Mouse (Mus musculus): Measurements from ENCODE around the gene Nacc1. TPM values are rescaled to one million over a fixed set of nuclear protein-coding genes. Genes with fewer than 3 reads are reported as not detected.
"Not testable (repeated sequence)": the region's sequence is repeated elsewhere in the genome, so short reads cannot be mapped to it uniquely, and the experiment has no call there.

Gene Nacc1
- polyA plus RNA-seq, 1 experiment from 2014 or later: 15.3 TPM

DNA sequence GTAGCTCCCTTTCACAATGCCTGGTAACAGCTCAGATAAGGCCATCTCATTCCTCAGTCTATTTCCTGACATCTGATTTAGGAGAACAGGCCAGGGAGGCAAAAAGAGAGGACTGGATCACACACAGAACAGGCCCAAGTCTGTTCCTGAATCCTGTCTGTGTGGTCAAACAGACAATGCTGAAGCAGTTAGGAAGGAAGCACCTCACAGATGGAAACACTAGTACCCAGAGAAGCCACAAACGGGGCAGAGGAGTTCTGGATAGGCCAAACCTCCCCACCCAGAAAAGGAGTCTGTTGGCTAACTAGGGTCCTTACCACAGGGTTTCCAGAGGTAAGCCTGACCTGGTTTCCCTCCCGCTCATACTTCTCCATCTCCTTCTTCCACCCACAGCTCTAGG, 5.4 kb downstream of the Nacc1 start:
- Histone ChIP-seq H3K4me2 (ENCODE audit: low read depth, low read length) (no peak overlapping the region), H3K36me3 (ENCODE audit: control insufficient read depth, insufficient read depth, low read length) (no peaks in the 10 kb centered on the region), H3K27ac (ENCODE audit: low read depth, low read length) (no peak overlapping the region), H3K27me3 (ENCODE audit: control insufficient read depth, insufficient read depth, low read length) (no peaks in the 10 kb centered on the region; the same call in 1 of the 2 replicates), H3K4me3 (ENCODE audit: low read depth, low read length) (no peak overlapping the region), H3K4me1 (ENCODE audit: control insufficient read depth, insufficient read depth, low read length) (peaks cover 22% of the 10 kb centered on the region), H3K9me3 (ENCODE audit: control insufficient read depth, low read length) (no peaks in the 10 kb centered on the region), H3K9ac (replicated peaks; ENCODE audit: low read depth, low read length) (no peak overlapping the region)
- ATAC-seq (ENCODE audit: low read depth): no peak
- WGBS: 87% methylated on average over 2 of the region's 2 CpGs

DNA sequence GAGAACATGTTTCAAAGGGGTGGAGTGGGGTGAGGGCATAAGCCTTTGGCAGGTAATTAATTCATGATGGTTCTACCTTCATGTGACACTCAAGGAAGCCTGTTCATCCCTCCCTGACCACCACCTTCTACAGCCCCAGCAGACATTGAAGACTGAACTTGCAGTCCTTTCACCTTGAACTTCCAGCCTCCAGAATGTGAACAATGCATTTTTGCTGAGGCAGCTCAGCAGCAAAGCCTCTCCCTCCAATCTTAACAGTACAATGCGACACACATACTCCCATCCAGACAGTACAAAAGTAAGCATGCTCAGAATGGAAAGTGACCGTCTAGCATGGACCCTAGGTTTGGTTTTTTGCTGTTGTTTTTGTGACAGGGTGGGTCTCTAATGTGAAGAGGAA, 6.2 kb downstream of the Nacc1 start:
- H3K36me3 ChIP-seq (ENCODE audit: control insufficient read depth, insufficient read depth, low read length): no peaks in the 10 kb centered on the region; the same call in 1 of the 2 replicates
- peaks cover 18% of the 10 kb centered on the region for H3K4me1 ChIP-seq (ENCODE audit: control insufficient read depth, insufficient read depth, low read length)
- no peaks in the 10 kb centered on the region for H3K9me3 ChIP-seq (ENCODE audit: control insufficient read depth, low read length)
- no peak for ATAC-seq (ENCODE audit: low read depth)
- no peak overlapping the region for H3K4me3 ChIP-seq (ENCODE audit: low read depth, low read length)
- no peak overlapping the region for H3K4me2 ChIP-seq (ENCODE audit: low read depth, low read length)
- H3K9ac ChIP-seq (replicated peaks; ENCODE audit: low read depth, low read length): no peak overlapping the region
- H3K27ac ChIP-seq (ENCODE audit: low read depth, low read length): no peak overlapping the region
- no peaks in the 10 kb centered on the region for H3K27me3 ChIP-seq (ENCODE audit: control insufficient read depth, insufficient read depth, low read length)
- WGBS: 84% methylated on average over 2 of the region's 2 CpGs

DNA sequence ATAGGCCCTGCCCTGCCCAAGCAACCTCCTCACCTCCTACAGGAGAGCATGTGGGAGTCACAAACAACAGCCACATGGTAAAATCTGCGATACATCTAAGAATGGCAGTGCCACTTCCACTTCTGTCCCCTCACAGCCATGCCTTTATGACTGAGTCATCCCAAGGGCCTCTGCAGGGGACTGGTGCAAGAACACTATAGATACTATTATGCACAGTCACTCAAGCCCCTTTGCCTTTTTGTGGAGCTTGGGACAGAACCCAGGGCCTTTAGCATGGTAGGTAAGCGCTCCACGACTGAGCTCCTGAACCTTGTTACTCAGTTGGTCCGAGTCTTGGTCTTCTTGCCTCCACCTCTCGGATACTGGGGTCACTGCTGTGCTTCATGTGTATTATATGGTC, 10.4 kb downstream of the Nacc1 start:
- no peaks in the 10 kb centered on the region for H3K27me3 ChIP-seq (ENCODE audit: control insufficient read depth, insufficient read depth, low read length)
- H3K36me3 ChIP-seq (ENCODE audit: control insufficient read depth, insufficient read depth, low read length): peaks cover 25% of the 10 kb centered on the region
- 99% methylated on average over 5 of the region's 5 CpGs for WGBS
- no peak overlapping the region for H3K4me3 ChIP-seq (ENCODE audit: low read depth, low read length)
- no peak overlapping the region for H3K4me2 ChIP-seq (ENCODE audit: low read depth, low read length)
- H3K9ac ChIP-seq (replicated peaks; ENCODE audit: low read depth, low read length): no peak overlapping the region
- H3K9me3 ChIP-seq (ENCODE audit: control insufficient read depth, low read length): no peaks in the 10 kb centered on the region
- no peak for ATAC-seq (ENCODE audit: low read depth)
- no peaks in the 10 kb centered on the region for H3K4me1 ChIP-seq (ENCODE audit: control insufficient read depth, insufficient read depth, low read length)
- no peak overlapping the region for H3K27ac ChIP-seq (ENCODE audit: low read depth, low read length)

DNA sequence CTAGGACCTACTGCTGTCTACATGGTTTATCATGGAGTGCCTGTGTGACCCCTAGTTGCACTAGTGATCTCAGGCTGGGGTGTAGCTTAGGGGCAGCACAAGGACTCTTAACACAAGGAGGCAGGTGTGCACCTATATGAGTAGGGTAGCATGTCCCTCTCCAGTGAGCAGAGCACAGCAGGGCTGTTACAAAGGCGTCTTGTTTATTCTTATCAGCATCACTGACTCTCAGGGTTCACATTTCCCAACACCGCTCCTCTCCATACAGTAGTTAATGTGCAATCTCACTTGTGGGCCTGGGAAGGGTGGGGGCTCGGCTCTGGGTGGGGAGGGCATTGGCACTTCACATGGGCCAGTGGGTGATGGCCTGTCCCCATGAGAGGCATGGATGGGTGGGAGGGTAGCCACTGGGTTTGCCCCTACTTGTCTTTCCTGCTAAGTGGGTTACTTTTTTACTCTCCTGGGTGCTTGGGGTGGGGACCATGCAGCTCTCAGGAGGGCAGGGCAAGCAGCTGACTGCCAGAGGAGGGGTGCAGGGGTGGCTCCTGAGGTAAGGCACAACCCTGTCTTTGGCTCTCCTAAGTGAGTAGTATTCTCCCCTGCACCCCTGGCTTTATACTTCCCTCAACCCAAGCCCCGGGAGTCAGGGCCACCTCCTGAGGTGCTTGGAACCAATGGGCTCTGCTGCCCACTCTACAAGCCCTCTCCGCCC, 17.2 kb downstream of the Nacc1 start:
- peaks cover 16% of the 10 kb centered on the region for H3K36me3 ChIP-seq (ENCODE audit: control insufficient read depth, insufficient read depth, low read length)
- not testable (repeated sequence) for H3K9me3 ChIP-seq (ENCODE audit: control insufficient read depth, low read length); H3K27me3 ChIP-seq (ENCODE audit: control insufficient read depth, insufficient read depth, low read length); H3K27ac ChIP-seq (ENCODE audit: low read depth, low read length); ATAC-seq (ENCODE audit: low read depth); H3K4me3 ChIP-seq (ENCODE audit: low read depth, low read length); H3K9ac ChIP-seq (replicated peaks; ENCODE audit: low read depth, low read length); H3K4me2 ChIP-seq (ENCODE audit: low read depth, low read length)
- peaks cover 10% of the 10 kb centered on the region for H3K4me1 ChIP-seq (ENCODE audit: control insufficient read depth, insufficient read depth, low read length)
- WGBS: 88% methylated on average over 5 of the region's 5 CpGs

DNA sequence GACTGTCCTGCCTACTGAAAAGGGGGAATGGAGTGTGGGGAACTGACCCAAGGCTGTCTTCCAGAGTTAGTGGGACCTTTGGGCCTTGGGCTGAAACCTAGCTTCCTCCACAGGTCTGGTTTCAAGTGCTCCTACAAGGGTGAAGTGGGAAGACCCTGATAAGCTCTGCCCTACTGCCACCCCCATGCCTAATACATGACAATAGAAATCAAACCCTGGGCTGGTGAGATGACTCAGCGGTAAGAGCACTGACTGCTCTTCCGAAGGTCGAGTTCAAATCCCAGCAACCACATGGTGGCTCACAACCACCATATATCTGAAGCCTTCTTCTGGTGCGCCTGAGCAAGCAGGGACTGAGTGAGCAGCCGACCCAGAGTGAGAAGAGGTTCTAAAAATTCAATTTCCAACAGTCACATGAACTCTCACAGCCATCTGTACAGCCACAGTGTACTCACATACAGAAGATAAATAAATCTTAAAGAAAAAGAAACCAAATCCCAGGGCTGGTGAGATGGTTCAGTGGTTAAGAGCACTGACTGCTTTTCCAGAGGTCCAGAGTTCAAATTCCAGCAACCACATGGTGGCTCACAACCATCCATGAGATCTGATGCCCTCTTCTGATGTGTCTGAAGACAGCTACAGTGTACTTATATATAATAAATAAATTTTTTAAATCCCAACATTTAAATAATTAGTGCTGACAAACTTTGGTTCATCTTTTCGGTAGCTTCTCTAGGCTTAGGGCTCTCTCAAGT, 18.8 kb downstream of the Nacc1 start:
- Histone ChIP-seq H3K9me3 (ENCODE audit: control insufficient read depth, low read length) (no peaks in the 10 kb centered on the region), H3K27ac (ENCODE audit: low read depth, low read length) (no peak overlapping the region), H3K27me3 (ENCODE audit: control insufficient read depth, insufficient read depth, low read length) (no peaks in the 10 kb centered on the region), H3K4me1 (ENCODE audit: control insufficient read depth, insufficient read depth, low read length) (peaks cover 11% of the 10 kb centered on the region), H3K4me3 (ENCODE audit: low read depth, low read length) (no peak overlapping the region), H3K4me2 (ENCODE audit: low read depth, low read length) (no peak overlapping the region), H3K9ac (replicated peaks; ENCODE audit: low read depth, low read length) (no peak overlapping the region), H3K36me3 (ENCODE audit: control insufficient read depth, insufficient read depth, low read length) (peaks cover 9% of the 10 kb centered on the region)
- ATAC-seq (ENCODE audit: low read depth): no peak
- 87% methylated on average over 6 of the region's 6 CpGs for WGBS

DNA sequence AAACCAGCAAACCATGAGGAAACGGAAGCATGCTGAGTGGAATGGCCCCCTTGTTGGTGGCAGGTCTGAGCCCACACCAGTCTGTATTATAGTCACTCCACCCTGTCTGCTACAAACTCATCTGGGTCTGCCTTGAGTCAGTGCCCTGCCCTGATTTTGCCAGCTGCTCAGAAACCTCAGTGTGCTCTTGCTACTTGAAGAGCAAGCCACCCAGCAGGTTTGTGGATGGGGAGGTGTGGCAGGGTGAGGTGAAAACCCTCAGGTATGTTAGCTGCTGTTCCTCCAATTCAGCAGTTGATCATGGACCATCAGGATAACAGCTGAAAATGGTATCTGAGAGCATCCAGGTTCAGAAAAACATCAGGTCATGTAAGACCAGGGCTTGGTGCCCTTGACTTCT, 19.6 kb downstream of the Nacc1 start:
- Histone ChIP-seq H3K4me1 (ENCODE audit: control insufficient read depth, insufficient read depth, low read length) (peaks cover 16% of the 10 kb centered on the region), H3K36me3 (ENCODE audit: control insufficient read depth, insufficient read depth, low read length) (peaks cover 6% of the 10 kb centered on the region), H3K27me3 (ENCODE audit: control insufficient read depth, insufficient read depth, low read length) (no peaks in the 10 kb centered on the region), H3K27ac (ENCODE audit: low read depth, low read length) (no peak overlapping the region), H3K4me2 (ENCODE audit: low read depth, low read length) (no peak overlapping the region), H3K4me3 (ENCODE audit: low read depth, low read length) (no peak overlapping the region), H3K9me3 (ENCODE audit: control insufficient read depth, low read length) (no peaks in the 10 kb centered on the region), H3K9ac (replicated peaks; ENCODE audit: low read depth, low read length) (no peak overlapping the region)
- ATAC-seq (ENCODE audit: low read depth): no peak
- 88% methylated on average over 1 of the region's 1 CpGs for WGBS

DNA sequence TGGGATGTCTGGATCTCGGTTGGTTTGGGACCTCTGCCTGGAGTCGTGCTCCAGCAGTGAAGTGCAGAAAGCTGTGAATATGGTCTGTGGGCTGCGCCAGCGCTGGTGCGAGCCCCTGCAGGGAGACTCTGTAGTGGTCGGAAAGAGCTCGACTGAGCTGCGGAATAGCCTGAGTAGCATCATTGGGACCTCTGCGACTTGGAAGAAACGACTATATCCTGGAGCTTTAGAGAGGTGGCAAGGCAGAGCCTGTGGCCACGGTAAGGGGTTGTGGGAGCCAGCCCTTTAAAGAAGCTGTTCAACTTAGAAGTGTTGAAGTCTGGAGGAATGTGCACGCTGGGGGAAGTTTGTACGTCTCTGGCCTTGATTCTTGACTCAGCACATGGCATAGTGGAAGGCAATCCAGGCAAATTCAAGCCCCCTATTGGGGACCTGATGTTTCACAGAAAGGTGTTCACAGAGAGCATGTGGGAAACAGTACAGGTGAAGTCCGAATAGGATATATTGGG, 22.2 kb downstream of the Nacc1 start:
- H3K27ac ChIP-seq (ENCODE audit: low read depth, low read length): peak overlapping the region; percentile 84
- peaks cover 32% of the 10 kb centered on the region for H3K4me1 ChIP-seq (ENCODE audit: control insufficient read depth, insufficient read depth, low read length)
- H3K36me3 ChIP-seq (ENCODE audit: control insufficient read depth, insufficient read depth, low read length): no peaks in the 10 kb centered on the region
- peak overlapping the region; percentile 65 for H3K9ac ChIP-seq (replicated peaks; ENCODE audit: low read depth, low read length)
- peak; percentile 5; the same call in 1 of the 2 replicates for ATAC-seq (ENCODE audit: low read depth)
- peak overlapping the region; percentile 49 for H3K4me3 ChIP-seq (ENCODE audit: low read depth, low read length)
- H3K4me2 ChIP-seq (ENCODE audit: low read depth, low read length): peak overlapping the region; percentile 88
- no peaks in the 10 kb centered on the region for H3K27me3 ChIP-seq (ENCODE audit: control insufficient read depth, insufficient read depth, low read length)
- 3% methylated on average over 14 of the region's 14 CpGs for WGBS
- H3K9me3 ChIP-seq (ENCODE audit: control insufficient read depth, low read length): no peaks in the 10 kb centered on the region

DNA sequence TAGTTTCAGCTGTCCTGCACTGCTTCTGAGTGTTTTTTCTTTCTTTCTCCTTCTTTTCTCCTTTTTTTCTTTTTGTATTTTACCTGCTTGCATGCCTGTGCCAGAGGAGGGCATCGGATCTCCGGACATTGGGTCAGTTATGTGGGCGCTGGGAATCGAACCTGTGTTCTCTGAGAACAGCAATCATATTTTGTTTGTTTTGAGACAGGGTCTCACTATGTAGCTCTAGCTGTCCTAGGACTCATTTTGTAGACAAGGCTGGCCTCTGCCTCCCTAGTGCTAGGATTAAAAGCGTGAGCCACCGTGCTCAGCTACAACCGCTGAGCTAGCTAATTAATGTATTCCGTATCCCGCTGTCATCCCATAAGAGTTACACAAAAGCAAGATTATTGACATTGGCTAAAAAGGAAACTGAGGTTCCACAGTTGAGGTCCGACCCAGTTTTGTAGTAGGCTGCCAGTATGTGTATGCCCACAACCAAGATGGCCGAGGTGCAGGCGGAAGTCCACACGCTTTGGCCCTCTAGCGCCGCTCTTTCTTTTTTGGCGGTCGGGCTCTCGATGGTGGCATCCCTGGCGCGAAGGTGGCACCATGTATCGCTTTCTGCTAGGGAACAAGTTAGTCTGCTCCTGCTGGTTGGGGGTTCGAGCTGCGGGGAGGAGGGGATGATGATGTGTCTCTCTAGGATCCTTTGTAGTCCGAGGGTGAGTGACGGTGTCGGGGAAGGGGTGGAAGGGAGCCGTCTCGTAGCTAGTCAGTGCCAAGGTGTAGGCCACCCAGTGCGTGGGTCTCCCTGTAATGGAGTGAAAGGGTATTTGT, 22.9 kb downstream of the Nacc1 start:
- H3K9me3 ChIP-seq (ENCODE audit: control insufficient read depth, low read length): no peaks in the 10 kb centered on the region
- under 1% methylated on average over 29 of the region's 29 CpGs for WGBS
- H3K27ac ChIP-seq (ENCODE audit: low read depth, low read length): peak overlapping the region; percentile 84
- H3K4me3 ChIP-seq (ENCODE audit: low read depth, low read length): peak overlapping the region; percentile 49
- H3K9ac ChIP-seq (replicated peaks; ENCODE audit: low read depth, low read length): peak overlapping the region; percentile 65
- H3K4me2 ChIP-seq (ENCODE audit: low read depth, low read length): peak overlapping the region; percentile 88
- no peaks in the 10 kb centered on the region for H3K36me3 ChIP-seq (ENCODE audit: control insufficient read depth, insufficient read depth, low read length)
- H3K27me3 ChIP-seq (ENCODE audit: control insufficient read depth, insufficient read depth, low read length): no peaks in the 10 kb centered on the region
- H3K4me1 ChIP-seq (ENCODE audit: control insufficient read depth, insufficient read depth, low read length): peaks cover 37% of the 10 kb centered on the region
- ATAC-seq (ENCODE audit: low read depth): peak; percentile 47
